Mouse (Mus musculus): ENCODE data around the gene Mettl1.

- TF ChIP-seq POLR2A (IDR thresholded peaks at IDR 0.05; ENCODE audit: control insufficient read depth, extremely low read depth, insufficient read depth, low read length, poor library complexity) (no peak), CTCF (IDR thresholded peaks at IDR 0.05; ENCODE audit: borderline replicate concordance, control insufficient read depth, extremely low read depth, insufficient read depth, low read length, poor library complexity) (no peak)
These were observed 36.3 kb downstream of the Mettl1 start for GRCm38 (mm10) chr10:127077515-127077914.
